Mouse (Mus musculus): ENCODE measurements at regions not wholly inside any gene's neighbourhood (a gene's known extent, or its start where the extent isn't known, plus 50 kb on each side); places are given as distances from the start of the nearest gene placed in this dataset.
A peak's percentile ranks its signal among the peaks of the same experiment; 100 is the strongest.

- DNase-seq (ENCODE audit: extremely low read depth, insufficient read length, low spot score): peak; percentile 39
Observed at GRCm38 (mm10) chr9:56547291-56547977, 129.0 kb downstream of the Hmg20a start.

GRCm38 (mm10) chr9:56549774-56550173 is 131.4 kb downstream of the Hmg20a start:
- DNase-seq (ENCODE audit: extremely low read depth, insufficient read length, low spot score): no peak

DNA sequence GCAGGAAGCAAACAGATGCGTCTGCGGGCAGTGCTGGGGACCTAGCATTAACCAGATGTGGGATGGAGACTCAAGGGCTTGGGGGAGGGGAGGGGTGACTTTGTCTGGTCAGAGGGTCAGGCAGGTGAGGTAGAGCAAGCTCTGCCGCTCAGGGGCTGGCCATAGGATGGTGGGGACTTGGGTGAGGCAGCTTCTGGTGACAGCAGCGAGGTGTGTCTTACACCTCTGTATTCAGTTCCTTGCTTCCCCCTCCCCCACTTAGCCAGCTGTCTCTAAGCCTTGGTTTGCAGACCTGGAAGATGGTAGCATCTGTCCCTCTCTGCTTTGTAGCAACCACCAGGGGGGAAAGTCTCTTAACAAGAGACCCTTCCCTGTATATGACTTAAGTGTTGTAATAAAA is 131.8 kb downstream of the Hmg20a start:
- DNase-seq (ENCODE audit: extremely low read depth, insufficient read length, low spot score): no peak

- peak; percentile 21 for DNase-seq (ENCODE audit: extremely low read depth, insufficient read length, low spot score)
Observed at GRCm38 (mm10) chr9:56551376-56552186, 133.2 kb downstream of the Hmg20a start.

DNA sequence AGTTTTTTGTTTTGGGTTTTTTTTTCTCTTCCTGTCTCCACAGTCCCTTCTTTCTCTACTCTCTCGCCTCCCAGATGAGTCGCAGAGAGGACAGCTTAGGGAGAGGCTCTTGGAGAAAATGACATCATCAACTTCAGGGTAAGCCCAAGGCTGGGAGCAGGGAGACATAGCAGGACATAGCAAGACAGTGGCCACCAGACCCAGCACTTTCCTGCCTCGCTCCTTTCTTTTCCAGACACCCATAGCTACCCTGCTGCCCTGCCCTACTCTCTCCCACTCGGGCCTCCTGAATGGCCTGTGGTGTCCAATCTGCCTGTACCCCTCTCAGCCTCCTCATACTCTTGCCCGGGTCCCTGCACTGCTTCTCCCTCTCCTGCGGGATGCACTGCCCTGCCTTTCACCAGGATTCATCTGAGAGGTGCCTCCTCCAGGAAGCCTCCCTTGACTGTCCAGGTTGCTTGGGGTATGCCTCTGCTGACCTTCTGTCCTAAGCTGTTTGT is 133.8 kb downstream of the Hmg20a start:
- peak; percentile 62 for DNase-seq (ENCODE audit: extremely low read depth, insufficient read length, low spot score)

- peak; percentile 92 for DNase-seq (ENCODE audit: extremely low read depth, insufficient read length, low spot score)
Observed at GRCm38 (mm10) chr9:56552766-56553165, 134.4 kb downstream of the Hmg20a start.

- no peak for DNase-seq (ENCODE audit: extremely low read depth, insufficient read length, low spot score)
Observed at GRCm38 (mm10) chr9:56553626-56554025, 135.2 kb downstream of the Hmg20a start.

DNA sequence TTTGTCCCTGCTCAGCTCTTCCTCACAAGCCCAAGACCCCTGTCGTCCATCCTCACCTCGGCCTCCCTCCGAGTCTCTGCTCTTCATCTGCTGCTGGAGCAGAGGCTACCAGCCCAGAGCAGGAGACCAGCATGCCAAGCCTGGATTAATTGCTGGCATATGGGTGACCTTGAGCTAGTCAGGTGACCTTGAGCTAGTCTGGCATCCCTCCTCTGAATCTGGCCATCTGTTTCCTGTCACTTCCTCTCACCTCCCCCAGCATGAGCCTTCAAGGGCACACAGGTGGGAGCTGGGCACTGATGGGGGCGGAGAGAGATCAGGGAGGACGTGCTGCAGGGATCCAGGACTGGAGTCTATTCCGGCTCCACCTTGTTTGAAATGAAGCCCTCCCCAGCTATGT is 135.7 kb downstream of the Hmg20a start:
- no peak for DNase-seq (ENCODE audit: extremely low read depth, insufficient read length, low spot score)

- DNase-seq (ENCODE audit: extremely low read depth, insufficient read length, low spot score): no peak
Observed at GRCm38 (mm10) chr9:56559618-56560144, 141.3 kb downstream of the Hmg20a start.

DNA sequence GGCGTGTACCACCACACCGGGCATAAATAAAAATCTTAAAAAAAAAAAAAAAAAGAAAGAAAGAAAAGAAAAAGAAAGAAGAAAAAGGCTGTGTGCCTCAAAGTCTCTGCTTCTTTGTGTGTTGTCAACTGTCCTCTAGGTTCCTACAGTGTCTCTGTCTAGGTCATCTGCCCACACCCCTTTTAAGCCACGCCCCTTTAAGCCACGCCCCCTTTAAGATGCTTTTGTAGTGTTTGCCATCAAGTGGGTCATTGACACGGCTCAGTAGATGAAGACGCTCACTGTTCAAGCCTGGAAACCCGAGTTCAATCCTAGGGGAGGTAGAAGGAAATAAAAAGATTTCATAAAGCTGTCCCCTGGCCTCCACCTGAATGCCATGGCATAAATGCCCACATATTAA is 144.0 kb downstream of the Hmg20a start:
- DNase-seq (ENCODE audit: extremely low read depth, insufficient read length, low spot score): no peak

- no peak for DNase-seq (ENCODE audit: extremely low read depth, insufficient read length, low spot score)
Observed at GRCm38 (mm10) chr9:56564048-56564737, 145.8 kb downstream of the Hmg20a start.

Measured in 3134 (cell line).